Mouse (Mus musculus): ENCODE results near the gene Chst12. TPM values are rescaled to one million over a fixed set of nuclear protein-coding genes. Genes with fewer than 3 reads are reported as not detected.
A peak's percentile ranks its signal among the peaks of the same experiment; 100 is the strongest.

The Chst12 gene
- total RNA-seq, 2 experiments from 2014 or later = 4.3 to 7.4 TPM

GRCm38 (mm10) chr5:140538111-140538683, 32.8 kb downstream of the Chst12 start:
- intact Hi-C loops (cut with DNase I) = loop anchor here (5.0 kb wide), 1 partner anchor 701 kb away; no protein-coding TSS in a partner anchor
- peak; percentile 53 for DNase-seq
- H3K27ac ChIP-seq = no peak overlapping the region
- TF ChIP-seq CTCF (IDR thresholded peaks at IDR 0.05) = no peak
- H3K4me3 ChIP-seq = no peak overlapping the region

- intact Hi-C loops (cut with DNase I) = loop anchor here (1.0 to 5.0 kb wide), 4 partner anchors 79 to 207 kb away; no protein-coding TSS in a partner anchor
These were observed 34.8 kb downstream of the Chst12 start for GRCm38 (mm10) chr5:140540106-140540505.

GRCm38 (mm10) chr5:140542811-140543575, 37.6 kb downstream of the Chst12 start:
- DNase-seq = peak; percentile 17
- intact Hi-C loops (cut with DNase I) = loop anchor here (5.0 kb wide), 2 partner anchors 139 to 204 kb away; no protein-coding TSS in a partner anchor
- no peak overlapping the region for H3K4me3 ChIP-seq
- H3K27ac ChIP-seq = no peak overlapping the region
- TF ChIP-seq CTCF (IDR thresholded peaks at IDR 0.05) = no peak

More at GRCm38 (mm10) chr5:140540106-140540505, 34.8 kb downstream of the Chst12 start:
- H3K27ac ChIP-seq = no peak overlapping the region
- TF ChIP-seq CTCF (IDR thresholded peaks at IDR 0.05) = peak; percentile 94
- no peak overlapping the region for H3K4me3 ChIP-seq
- peak; percentile 82 for DNase-seq

GRCm38 (mm10) chr5:140545651-140546050, 40.3 kb downstream of the Chst12 start:
- peak; percentile 15 for DNase-seq

GRCm38 (mm10) chr5:140546332-140546731, 41.0 kb downstream of the Chst12 start:
- Histone ChIP-seq H3K27ac (no peak overlapping the region), H3K4me3 (no peak overlapping the region)
- intact Hi-C loops (cut with DNase I) = no loop called here
- TF ChIP-seq CTCF (IDR thresholded peaks at IDR 0.05) = no peak
- DNase-seq = peak; percentile 12

More at GRCm38 (mm10) chr5:140545651-140546050, 40.3 kb downstream of the Chst12 start:
- intact Hi-C loops (cut with DNase I) = no loop called here
- H3K27ac ChIP-seq = no peak overlapping the region
- TF ChIP-seq CTCF (IDR thresholded peaks at IDR 0.05) = no peak
- no peak overlapping the region for H3K4me3 ChIP-seq

- no peak overlapping the region for H3K27ac ChIP-seq
- intact Hi-C loops (cut with DNase I) = no loop called here
- no peak overlapping the region; the same call in 1 of the 2 replicates for H3K4me3 ChIP-seq
These were observed 44.1 kb downstream of the Chst12 start for GRCm38 (mm10) chr5:140549306-140550047.

GRCm38 (mm10) chr5:140553719-140554118, 48.4 kb downstream of the Chst12 start:
- no peak for TF ChIP-seq CTCF (IDR thresholded peaks at IDR 0.05)
- H3K27ac ChIP-seq = no peak overlapping the region
- DNase-seq = no peak
- intact Hi-C loops (cut with DNase I) = no loop called here
- H3K4me3 ChIP-seq = no peak overlapping the region

More at GRCm38 (mm10) chr5:140549306-140550047, 44.1 kb downstream of the Chst12 start:
- peak; percentile 15 for DNase-seq
- no peak for TF ChIP-seq CTCF (IDR thresholded peaks at IDR 0.05)

GRCm38 (mm10) chr5:140556859-140557258, 51.5 kb downstream of the Chst12 start:
- no peak for TF ChIP-seq CTCF (IDR thresholded peaks at IDR 0.05)
- intact Hi-C loops (cut with DNase I) = no loop called here
- Histone ChIP-seq H3K27ac (no peak overlapping the region), H3K4me3 (no peak overlapping the region)
- DNase-seq = no peak

- Histone ChIP-seq H3K27ac (no peak overlapping the region), H3K4me3 (no peak overlapping the region)
- intact Hi-C loops (cut with DNase I) = no loop called here
- no peak for DNase-seq
- TF ChIP-seq CTCF (IDR thresholded peaks at IDR 0.05) = no peak
These were observed 57.3 kb downstream of the Chst12 start for GRCm38 (mm10) chr5:140562601-140563000.

GRCm38 (mm10) chr5:140564896-140565295, 59.5 kb downstream of the Chst12 start, which contains the start of gene Grifin:
Gene Grifin (minus strand): TSS chr5:140565071.
- Histone ChIP-seq H3K4me3 (no peak within 1 kb of the TSS), H3K27ac (peak within 1 kb of the TSS; percentile 35; the same call in 1 of the 2 replicates)
- no peak for TF ChIP-seq CTCF (IDR thresholded peaks at IDR 0.05)
- intact Hi-C loops (cut with DNase I) = no loop called here
- DNase-seq = no peak

GRCm38 (mm10) chr5:140565451-140565850, 60.1 kb downstream of the Chst12 start:
- Histone ChIP-seq H3K27ac (0 out of 2 replicates have a peak overlapping the region, but pooled peaks have one; percentile 35), H3K4me3 (no peak overlapping the region)
- intact Hi-C loops (cut with DNase I) = no loop called here
- peak; percentile 77 for DNase-seq
- TF ChIP-seq CTCF (IDR thresholded peaks at IDR 0.05) = no peak

GRCm38 (mm10) chr5:140565856-140566255, 60.5 kb downstream of the Chst12 start:
- H3K27ac ChIP-seq = peak overlapping the region; percentile 35; the same call in 1 of the 2 replicates
- intact Hi-C loops (cut with DNase I) = no loop called here
- DNase-seq = peak; percentile 64
- no peak overlapping the region for H3K4me3 ChIP-seq
- TF ChIP-seq CTCF (IDR thresholded peaks at IDR 0.05) = peak; percentile 58

Measured in gastrocnemius, adult 2 months (tissue).